Mouse (Mus musculus): ENCODE results near the gene Ltb4r2. TPM values are rescaled to one million over a fixed set of nuclear protein-coding genes. Genes with fewer than 3 reads are reported as not detected.

The Ltb4r2 gene
- polyA plus RNA-seq (2014; fragmentation: Illumina TruSeq; extraction: RNeasy Lipid Tissue Mini Kit (QIAGEN cat#74804); ENCODE audit: low read depth, low replicate concordance) = not detected

GRCm38 (mm10) chr14:55761163-55761562 lies at the start of gene Ltb4r2:
Gene Ltb4r2, plus strand, starts transcription at chr14:55761428.

GRCm38 (mm10) chr14:55713729-55714122 lies 47.5 kb upstream of the Ltb4r2 start, which contains the start of gene Tgm1:
Gene Tgm1, minus strand, starts transcription at chr14:55713926.

DNA sequence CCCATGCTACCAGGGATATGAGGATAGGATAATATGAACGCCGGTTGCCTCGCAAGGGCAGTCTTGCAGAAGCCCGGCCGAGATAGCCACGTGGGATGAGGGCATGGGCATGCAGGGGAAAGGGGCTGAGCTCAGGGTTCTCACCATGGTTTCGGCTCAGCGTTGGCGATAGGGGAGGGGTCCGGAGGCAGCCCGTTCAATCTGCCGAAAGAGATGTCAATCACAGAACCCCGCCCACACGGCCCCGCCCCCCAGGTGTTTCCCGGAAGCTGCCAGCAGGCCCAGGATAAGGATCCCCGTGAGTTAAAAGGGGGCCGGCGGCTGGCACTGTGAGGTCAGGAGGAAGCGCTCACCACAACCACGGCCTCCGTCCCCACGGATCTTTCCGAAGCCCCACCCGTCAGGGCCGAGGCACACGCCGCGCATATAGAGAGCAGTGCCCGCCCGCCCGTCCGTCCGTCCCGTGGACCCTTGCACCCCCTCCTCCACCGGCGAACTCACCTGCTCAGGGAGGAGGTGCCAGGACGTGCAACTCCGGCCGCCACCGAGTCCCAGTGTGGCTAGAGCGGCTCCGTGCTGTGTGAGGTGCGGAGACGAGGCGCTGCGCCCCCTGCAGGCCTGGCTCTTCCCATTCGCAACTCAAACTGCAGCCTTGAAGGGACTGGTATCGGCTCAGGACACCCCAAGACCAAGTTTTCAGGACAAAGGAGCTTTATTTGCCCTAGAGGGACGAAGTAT lies 39.4 kb upstream of the Ltb4r2 start, which contains the start of gene Rabggta:
Gene Rabggta (minus strand): TSS at position 564 of the 738 bp plus-strand sequence.

GRCm38 (mm10) chr14:55745180-55745860 lies 15.9 kb upstream of the Ltb4r2 start, which contains the start of the genes Dhrs1 and Nop9:
Gene Dhrs1, minus strand, starts transcription at chr14:55745690.
Gene Nop9, plus strand, starts transcription at chr14:55745693.

DNA sequence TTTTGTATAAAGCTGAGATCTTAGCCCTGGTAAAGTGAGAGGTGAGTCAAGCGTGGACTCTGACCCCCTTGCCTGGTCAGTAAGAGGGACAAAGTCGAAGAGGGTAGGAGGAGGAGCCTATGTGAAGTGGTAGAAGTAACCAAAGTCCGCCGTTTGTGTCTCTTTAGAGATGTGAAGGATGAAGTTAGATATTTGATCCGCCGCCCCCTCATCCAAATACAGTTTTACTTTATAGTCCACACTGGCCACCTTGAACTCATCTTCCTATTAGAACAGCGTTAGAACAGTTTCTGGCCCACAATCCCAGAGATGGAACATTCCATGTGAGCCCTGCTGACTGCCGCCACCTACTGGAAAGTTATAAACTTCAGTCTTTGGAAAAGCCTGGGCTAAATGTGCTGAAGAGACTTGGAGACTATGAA lies 2.9 kb upstream of the Ltb4r2 start, which contains the start of gene Cideb:
Gene Cideb (minus strand): TSS at position 96 of the 422 bp plus-strand sequence.

DNA sequence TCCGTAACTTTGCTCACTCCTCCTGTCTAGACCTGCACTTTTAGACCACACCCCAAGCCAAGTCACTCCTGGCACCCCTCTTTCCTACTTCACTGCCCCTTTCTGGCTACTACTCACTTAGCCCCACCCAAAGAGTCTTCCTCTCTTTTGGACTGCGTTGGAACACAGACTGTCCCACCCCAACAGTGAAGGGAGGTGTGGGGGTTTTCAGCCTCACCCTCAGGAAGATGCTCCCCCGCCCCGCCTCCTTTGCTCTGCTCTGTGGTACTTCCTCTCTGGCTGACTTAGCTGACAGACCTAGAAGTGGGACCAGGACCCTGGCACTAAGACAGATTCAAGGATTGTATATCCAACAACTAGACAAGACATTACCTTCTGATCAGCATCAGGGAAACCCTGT lies 4.5 kb downstream of the Ltb4r2 start, which contains the start of gene Ltb4r1:
Gene Ltb4r1 (plus strand): TSS at position 267 of the 400 bp plus-strand sequence.

DNA sequence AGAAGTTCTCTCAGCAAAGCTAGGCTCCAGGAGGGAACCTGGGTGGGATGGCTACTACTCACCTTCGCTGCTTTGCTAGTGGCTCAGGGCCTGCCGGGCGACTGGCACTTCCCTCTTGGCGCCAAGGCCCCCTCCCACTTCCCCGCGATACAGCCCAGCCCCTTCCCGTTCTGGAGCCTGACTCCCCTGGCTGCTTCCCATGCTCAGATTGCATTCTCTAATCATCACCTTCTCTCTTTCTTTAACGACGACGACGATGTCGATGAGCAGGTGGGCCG lies 22.7 kb downstream of the Ltb4r2 start, which contains the start of gene Adcy4:
Gene Adcy4 (minus strand): TSS at position 138 of the 278 bp plus-strand sequence.

DNA sequence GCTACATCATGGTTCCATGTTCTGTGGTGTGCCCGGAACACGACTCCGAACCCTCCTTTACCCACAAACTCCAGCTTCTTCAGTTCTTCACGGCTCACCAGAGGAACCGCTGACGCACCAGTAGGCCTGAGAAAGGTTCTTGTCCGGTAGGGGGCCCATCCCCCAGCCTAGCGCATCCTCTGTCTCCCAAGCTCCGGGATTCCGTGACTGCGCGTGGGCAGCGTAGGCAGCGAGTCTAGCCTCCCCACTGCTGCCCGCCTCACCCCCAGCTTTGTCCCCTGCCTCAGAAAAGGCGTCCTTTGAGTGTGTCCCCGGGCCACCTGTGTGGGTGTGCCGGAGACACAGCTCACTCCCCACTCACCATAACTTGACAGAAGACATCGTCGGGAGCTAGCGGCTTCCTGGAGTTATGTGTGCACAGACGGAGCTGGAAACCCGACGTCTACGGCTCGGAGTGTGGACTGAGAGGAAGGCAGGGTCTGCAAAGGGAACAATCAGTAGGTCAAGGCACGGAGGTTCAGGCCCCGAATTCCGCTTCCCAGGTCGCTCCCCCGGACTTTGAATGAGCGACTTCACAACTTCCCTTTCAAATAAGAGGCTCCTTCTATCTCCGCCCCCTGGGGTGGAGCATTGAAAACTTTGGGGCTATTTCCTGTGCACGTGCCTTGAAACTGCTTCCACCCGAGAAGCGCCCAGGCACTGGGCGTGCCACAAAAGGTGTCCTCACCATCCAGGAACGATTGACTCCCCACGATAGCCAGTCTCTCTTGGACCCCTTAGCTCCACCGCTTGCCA lies 27.2 kb downstream of the Ltb4r2 start, which contains the start of gene Ripk3:
Gene Ripk3 (minus strand): TSS at position 610 of the 795 bp plus-strand sequence.

Other genes starting within 250 kb of the Ltb4r2 start
- not detected for gene Nrl, start 236.4 kb upstream of the Ltb4r2 start, polyA plus RNA-seq (2014; fragmentation: Illumina TruSeq; extraction: RNeasy Lipid Tissue Mini Kit (QIAGEN cat#74804); ENCODE audit: low read depth, low replicate concordance)
- 5.2 TPM for gene Pck2, start 221.2 kb upstream of the Ltb4r2 start, polyA plus RNA-seq (2014; fragmentation: Illumina TruSeq; extraction: RNeasy Lipid Tissue Mini Kit (QIAGEN cat#74804); ENCODE audit: low read depth, low replicate concordance)
- 21.3 TPM for gene Dcaf11, start 201.4 kb upstream of the Ltb4r2 start, polyA plus RNA-seq (2014; fragmentation: Illumina TruSeq; extraction: RNeasy Lipid Tissue Mini Kit (QIAGEN cat#74804); ENCODE audit: low read depth, low replicate concordance)
- not detected for gene A730061H03Rik, start 201.0 kb upstream of the Ltb4r2 start, polyA plus RNA-seq (2014; fragmentation: Illumina TruSeq; extraction: RNeasy Lipid Tissue Mini Kit (QIAGEN cat#74804); ENCODE audit: low read depth, low replicate concordance)
- not detected for gene Fitm1, start 185.8 kb upstream of the Ltb4r2 start, polyA plus RNA-seq (2014; fragmentation: Illumina TruSeq; extraction: RNeasy Lipid Tissue Mini Kit (QIAGEN cat#74804); ENCODE audit: low read depth, low replicate concordance)
- 139 TPM for gene Psme1, start 183.3 kb upstream of the Ltb4r2 start, polyA plus RNA-seq (2014; fragmentation: Illumina TruSeq; extraction: RNeasy Lipid Tissue Mini Kit (QIAGEN cat#74804); ENCODE audit: low read depth, low replicate concordance)
- 7.3 TPM for gene Emc9, start 176.1 kb upstream of the Ltb4r2 start, polyA plus RNA-seq (2014; fragmentation: Illumina TruSeq; extraction: RNeasy Lipid Tissue Mini Kit (QIAGEN cat#74804); ENCODE audit: low read depth, low replicate concordance)
- gene Psme2, start 170.3 kb upstream of the Ltb4r2 start, polyA plus RNA-seq (2014; fragmentation: Illumina TruSeq; extraction: RNeasy Lipid Tissue Mini Kit (QIAGEN cat#74804); ENCODE audit: low read depth, low replicate concordance) = 171 TPM
- gene Rnf31, start 169.7 kb upstream of the Ltb4r2 start, polyA plus RNA-seq (2014; fragmentation: Illumina TruSeq; extraction: RNeasy Lipid Tissue Mini Kit (QIAGEN cat#74804); ENCODE audit: low read depth, low replicate concordance) = 10.6 TPM
- 51.9 TPM for gene Irf9, start 157.9 kb upstream of the Ltb4r2 start, polyA plus RNA-seq (2014; fragmentation: Illumina TruSeq; extraction: RNeasy Lipid Tissue Mini Kit (QIAGEN cat#74804); ENCODE audit: low read depth, low replicate concordance)
- not detected for gene Rec8, start 143.4 kb upstream of the Ltb4r2 start, polyA plus RNA-seq (2014; fragmentation: Illumina TruSeq; extraction: RNeasy Lipid Tissue Mini Kit (QIAGEN cat#74804); ENCODE audit: low read depth, low replicate concordance)
- 2.9 TPM for gene Ipo4, start 125.5 kb upstream of the Ltb4r2 start, polyA plus RNA-seq (2014; fragmentation: Illumina TruSeq; extraction: RNeasy Lipid Tissue Mini Kit (QIAGEN cat#74804); ENCODE audit: low read depth, low replicate concordance)
- gene Gm49378, start 123.5 kb upstream of the Ltb4r2 start, polyA plus RNA-seq (2014; fragmentation: Illumina TruSeq; extraction: RNeasy Lipid Tissue Mini Kit (QIAGEN cat#74804); ENCODE audit: low read depth, low replicate concordance) = 0.63 TPM
- gene Tm9sf1, start 117.6 kb upstream of the Ltb4r2 start, polyA plus RNA-seq (2014; fragmentation: Illumina TruSeq; extraction: RNeasy Lipid Tissue Mini Kit (QIAGEN cat#74804); ENCODE audit: low read depth, low replicate concordance) = 52.5 TPM
- gene Tssk4, start 111.2 kb upstream of the Ltb4r2 start, polyA plus RNA-seq (2014; fragmentation: Illumina TruSeq; extraction: RNeasy Lipid Tissue Mini Kit (QIAGEN cat#74804); ENCODE audit: low read depth, low replicate concordance) = 0.50 TPM
- 43.5 TPM for gene Mdp1, start 100.9 kb upstream of the Ltb4r2 start, polyA plus RNA-seq (2014; fragmentation: Illumina TruSeq; extraction: RNeasy Lipid Tissue Mini Kit (QIAGEN cat#74804); ENCODE audit: low read depth, low replicate concordance)
- 26.0 TPM for gene Gmpr2, start 89.5 kb upstream of the Ltb4r2 start, polyA plus RNA-seq (2014; fragmentation: Illumina TruSeq; extraction: RNeasy Lipid Tissue Mini Kit (QIAGEN cat#74804); ENCODE audit: low read depth, low replicate concordance)
- 50.1 TPM for gene Nedd8, start 89.3 kb upstream of the Ltb4r2 start, polyA plus RNA-seq (2014; fragmentation: Illumina TruSeq; extraction: RNeasy Lipid Tissue Mini Kit (QIAGEN cat#74804); ENCODE audit: low read depth, low replicate concordance)
- gene Tinf2, start 79.6 kb upstream of the Ltb4r2 start, polyA plus RNA-seq (2014; fragmentation: Illumina TruSeq; extraction: RNeasy Lipid Tissue Mini Kit (QIAGEN cat#74804); ENCODE audit: low read depth, low replicate concordance) = 13.6 TPM
- gene Tgm1, start 47.5 kb upstream of the Ltb4r2 start, polyA plus RNA-seq (2014; fragmentation: Illumina TruSeq; extraction: RNeasy Lipid Tissue Mini Kit (QIAGEN cat#74804); ENCODE audit: low read depth, low replicate concordance) = not detected
- gene Rabggta, start 39.2 kb upstream of the Ltb4r2 start, polyA plus RNA-seq (2014; fragmentation: Illumina TruSeq; extraction: RNeasy Lipid Tissue Mini Kit (QIAGEN cat#74804); ENCODE audit: low read depth, low replicate concordance) = 0.73 TPM
- gene Dhrs1, start 15.7 kb upstream of the Ltb4r2 start, polyA plus RNA-seq (2014; fragmentation: Illumina TruSeq; extraction: RNeasy Lipid Tissue Mini Kit (QIAGEN cat#74804); ENCODE audit: low read depth, low replicate concordance) = 15.3 TPM
- gene Nop9, start 15.7 kb upstream of the Ltb4r2 start, polyA plus RNA-seq (2014; fragmentation: Illumina TruSeq; extraction: RNeasy Lipid Tissue Mini Kit (QIAGEN cat#74804); ENCODE audit: low read depth, low replicate concordance) = 3.3 TPM
- gene Cideb, start 3.0 kb upstream of the Ltb4r2 start, polyA plus RNA-seq (2014; fragmentation: Illumina TruSeq; extraction: RNeasy Lipid Tissue Mini Kit (QIAGEN cat#74804); ENCODE audit: low read depth, low replicate concordance) = 5.6 TPM
- gene Ltb4r1, start 4.5 kb downstream of the Ltb4r2 start, polyA plus RNA-seq (2014; fragmentation: Illumina TruSeq; extraction: RNeasy Lipid Tissue Mini Kit (QIAGEN cat#74804); ENCODE audit: low read depth, low replicate concordance) = not detected
- gene Adcy4, start 22.7 kb downstream of the Ltb4r2 start, polyA plus RNA-seq (2014; fragmentation: Illumina TruSeq; extraction: RNeasy Lipid Tissue Mini Kit (QIAGEN cat#74804); ENCODE audit: low read depth, low replicate concordance) = 0.19 TPM
- gene Ripk3, start 27.4 kb downstream of the Ltb4r2 start, polyA plus RNA-seq (2014; fragmentation: Illumina TruSeq; extraction: RNeasy Lipid Tissue Mini Kit (QIAGEN cat#74804); ENCODE audit: low read depth, low replicate concordance) = 4.4 TPM
- 2.6 TPM for gene Nfatc4, start 61.7 kb downstream of the Ltb4r2 start, polyA plus RNA-seq (2014; fragmentation: Illumina TruSeq; extraction: RNeasy Lipid Tissue Mini Kit (QIAGEN cat#74804); ENCODE audit: low read depth, low replicate concordance)
- gene Nynrin, start 92.6 kb downstream of the Ltb4r2 start, polyA plus RNA-seq (2014; fragmentation: Illumina TruSeq; extraction: RNeasy Lipid Tissue Mini Kit (QIAGEN cat#74804); ENCODE audit: low read depth, low replicate concordance) = 0.35 TPM
- 2.5 TPM for gene Cbln3, start 123.0 kb downstream of the Ltb4r2 start, polyA plus RNA-seq (2014; fragmentation: Illumina TruSeq; extraction: RNeasy Lipid Tissue Mini Kit (QIAGEN cat#74804); ENCODE audit: low read depth, low replicate concordance)
- gene Khnyn, start 123.5 kb downstream of the Ltb4r2 start, polyA plus RNA-seq (2014; fragmentation: Illumina TruSeq; extraction: RNeasy Lipid Tissue Mini Kit (QIAGEN cat#74804); ENCODE audit: low read depth, low replicate concordance) = 85.5 TPM
- 8.1 TPM for gene Sdr39u1, start 138.9 kb downstream of the Ltb4r2 start, polyA plus RNA-seq (2014; fragmentation: Illumina TruSeq; extraction: RNeasy Lipid Tissue Mini Kit (QIAGEN cat#74804); ENCODE audit: low read depth, low replicate concordance)
- 1.5 TPM for gene Cma1, start 183.2 kb downstream of the Ltb4r2 start, polyA plus RNA-seq (2014; fragmentation: Illumina TruSeq; extraction: RNeasy Lipid Tissue Mini Kit (QIAGEN cat#74804); ENCODE audit: low read depth, low replicate concordance)
- not detected for gene Cma2, start 189.6 kb downstream of the Ltb4r2 start, polyA plus RNA-seq (2014; fragmentation: Illumina TruSeq; extraction: RNeasy Lipid Tissue Mini Kit (QIAGEN cat#74804); ENCODE audit: low read depth, low replicate concordance)